Mouse (Mus musculus) thymus, postnatal 14 days (tissue): Measurements from ENCODE around the gene Nrm.

ENCODE experiments used
- DNase-seq: peaks from one replicate; pipeline ENCODE4 v3.0.0; 2021

Nrm gene

DNA sequence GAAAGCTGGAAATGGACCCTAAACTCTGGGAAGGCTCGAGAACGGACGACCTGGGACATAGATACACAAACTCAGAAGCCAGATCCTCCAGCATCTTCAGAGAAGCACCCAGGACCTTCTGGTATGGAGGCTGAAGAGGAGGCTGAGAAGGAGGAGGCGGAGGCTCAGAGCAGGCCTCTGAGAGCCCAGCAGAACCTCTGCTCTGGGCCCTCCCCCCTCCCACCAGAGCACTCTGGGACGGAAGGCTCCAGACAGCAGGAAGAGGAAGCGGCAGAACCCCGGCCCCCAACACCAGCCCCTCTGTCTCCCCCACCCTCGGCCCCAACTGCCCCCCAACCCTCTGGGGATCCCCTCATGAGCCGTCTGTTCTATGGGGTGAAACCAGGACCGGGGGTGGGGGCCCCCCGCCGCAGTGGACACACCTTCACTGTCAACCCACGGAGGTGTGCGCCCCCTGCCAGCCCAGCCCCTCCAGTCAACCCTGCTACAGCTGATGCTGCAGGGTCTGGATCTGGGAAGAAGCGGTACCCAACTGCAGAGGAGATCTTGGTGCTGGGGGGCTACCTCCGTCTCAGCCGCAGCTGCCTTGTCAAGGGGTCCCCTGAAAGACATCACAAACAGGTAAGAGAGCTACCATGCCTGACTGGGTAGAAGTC lies 7.2 kb downstream of the Nrm start:
- peak; percentile 78 for DNase-seq

DNA sequence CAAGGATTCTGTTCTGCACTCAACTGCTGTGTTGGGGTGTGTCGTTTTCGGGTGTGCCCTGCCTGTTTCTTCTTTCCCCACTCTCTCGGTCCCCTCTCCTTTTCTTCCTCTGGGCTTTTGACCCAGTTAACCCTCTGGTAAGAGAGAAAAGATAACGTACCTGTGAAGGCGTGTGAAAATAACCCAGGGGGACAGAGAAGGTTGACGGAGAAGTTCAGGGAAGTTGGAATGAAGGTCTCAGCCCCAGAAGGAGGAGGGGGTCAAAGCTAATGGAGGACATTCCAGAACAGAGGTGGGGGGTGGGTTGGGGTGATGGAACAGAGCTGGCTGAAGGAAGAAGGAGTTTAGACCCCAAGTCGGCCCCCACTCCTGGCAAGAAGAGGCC lies 7.8 kb downstream of the Nrm start:
- DNase-seq = peak; percentile 21

DNA sequence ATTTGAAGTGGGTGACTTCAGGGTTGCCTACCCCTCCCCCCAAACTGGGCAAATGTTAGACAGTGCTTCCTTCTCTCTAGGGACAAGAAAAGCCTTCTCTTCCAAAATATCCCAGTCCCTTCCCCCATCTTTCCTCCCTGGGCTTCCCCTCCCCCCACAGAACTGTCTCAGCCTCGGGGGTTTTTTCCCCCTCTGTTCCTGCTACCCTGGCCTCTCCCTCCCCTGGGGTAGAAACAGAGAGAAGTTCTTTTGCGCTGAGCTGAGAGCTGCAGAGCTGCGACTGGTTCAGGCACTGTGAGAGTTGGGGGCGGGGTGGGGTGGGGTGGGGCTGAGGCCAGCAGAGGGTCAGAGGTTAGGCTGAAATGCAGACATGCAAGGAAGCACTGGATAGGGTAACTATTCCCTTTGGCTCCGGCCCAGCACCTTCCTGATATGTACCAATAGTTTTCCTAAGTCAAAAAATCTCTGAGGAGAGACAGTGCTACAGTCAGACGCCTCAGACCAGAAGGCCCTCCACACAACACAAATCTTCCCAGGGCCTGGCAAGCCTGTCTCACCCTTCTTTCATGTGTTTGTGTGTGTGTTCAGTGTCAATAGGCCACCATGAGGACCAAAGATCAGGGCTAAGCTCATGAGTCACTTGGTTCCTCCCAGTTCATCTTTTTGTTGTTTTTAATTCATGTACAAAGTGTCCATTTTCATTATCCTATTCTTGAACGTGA lies 8.4 kb downstream of the Nrm start:
- peak; percentile 64 for DNase-seq

DNA sequence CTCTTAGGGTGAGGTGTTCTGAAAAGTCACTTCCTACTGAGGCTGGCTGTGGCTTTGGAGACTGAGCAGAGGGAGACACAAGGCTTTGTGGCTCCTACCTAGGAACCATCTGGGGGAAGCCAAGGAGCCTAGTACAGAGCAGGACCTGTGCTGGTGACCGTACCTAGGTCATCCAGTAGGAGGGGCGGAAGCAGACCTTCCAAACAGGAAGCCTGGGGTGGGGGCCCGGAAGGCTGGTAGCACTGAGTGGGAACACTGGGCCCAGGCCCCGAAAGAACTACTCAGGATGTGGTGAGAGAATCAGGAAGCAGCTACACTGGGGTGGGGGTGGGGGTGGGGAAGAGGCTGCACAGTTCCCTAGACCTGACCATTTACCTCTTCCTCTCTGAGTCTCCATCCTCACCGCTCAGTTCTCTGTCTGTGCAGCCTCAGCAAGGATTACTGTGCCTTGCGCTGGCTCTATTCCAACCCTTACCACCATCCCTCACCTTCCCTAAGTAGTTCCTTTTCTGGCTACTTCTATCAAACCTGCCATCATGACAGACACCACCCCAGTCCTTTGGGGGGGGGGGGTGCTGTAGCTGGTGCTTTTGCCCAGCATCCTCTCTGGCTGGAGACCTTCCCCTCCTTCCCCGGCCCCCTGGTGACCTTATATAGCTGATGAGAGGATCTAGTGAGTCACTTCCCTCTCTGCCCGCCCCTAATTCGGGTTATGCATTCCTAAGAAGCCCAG lies 9.2 kb downstream of the Nrm start:
- DNase-seq = peak; percentile 92

DNA sequence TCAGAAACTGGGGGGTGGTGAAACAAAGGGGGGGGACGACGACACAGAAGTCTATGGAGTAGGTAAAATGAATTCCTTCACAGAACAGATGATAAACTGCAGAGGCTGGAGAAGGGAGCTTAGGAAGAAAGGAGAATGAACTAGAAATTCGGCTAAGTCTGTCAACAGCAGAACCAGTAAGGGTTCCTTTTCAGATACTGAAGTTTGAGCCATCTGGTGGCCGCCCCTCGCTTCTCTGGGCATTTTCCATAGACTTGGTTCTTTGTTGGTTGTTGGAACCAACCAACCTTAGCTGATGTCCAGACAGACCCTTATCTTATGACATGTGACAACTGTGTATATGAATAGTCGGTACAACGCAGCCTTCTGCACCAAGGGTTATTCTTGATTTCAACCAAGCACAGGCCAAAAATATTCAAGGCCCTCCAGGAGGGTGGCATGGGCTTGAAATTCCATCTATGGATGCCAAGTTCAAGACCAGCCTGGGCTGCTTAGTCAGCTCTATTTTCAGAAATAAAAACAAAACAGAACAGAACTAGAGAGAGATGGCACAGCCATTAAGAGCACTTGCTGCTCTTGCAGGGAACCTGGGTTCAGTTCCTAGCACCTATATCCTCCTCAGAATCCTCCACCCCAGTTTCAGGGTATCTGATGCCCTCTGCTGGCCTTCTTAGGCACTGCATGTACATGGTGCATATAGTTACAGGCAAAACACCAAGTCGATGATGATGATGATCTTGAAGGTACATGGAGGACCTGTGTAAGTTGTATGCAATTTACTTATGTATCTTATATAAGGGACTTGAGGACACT lies 10.0 kb downstream of the Nrm start:
- peak; percentile 66 for DNase-seq

DNA sequence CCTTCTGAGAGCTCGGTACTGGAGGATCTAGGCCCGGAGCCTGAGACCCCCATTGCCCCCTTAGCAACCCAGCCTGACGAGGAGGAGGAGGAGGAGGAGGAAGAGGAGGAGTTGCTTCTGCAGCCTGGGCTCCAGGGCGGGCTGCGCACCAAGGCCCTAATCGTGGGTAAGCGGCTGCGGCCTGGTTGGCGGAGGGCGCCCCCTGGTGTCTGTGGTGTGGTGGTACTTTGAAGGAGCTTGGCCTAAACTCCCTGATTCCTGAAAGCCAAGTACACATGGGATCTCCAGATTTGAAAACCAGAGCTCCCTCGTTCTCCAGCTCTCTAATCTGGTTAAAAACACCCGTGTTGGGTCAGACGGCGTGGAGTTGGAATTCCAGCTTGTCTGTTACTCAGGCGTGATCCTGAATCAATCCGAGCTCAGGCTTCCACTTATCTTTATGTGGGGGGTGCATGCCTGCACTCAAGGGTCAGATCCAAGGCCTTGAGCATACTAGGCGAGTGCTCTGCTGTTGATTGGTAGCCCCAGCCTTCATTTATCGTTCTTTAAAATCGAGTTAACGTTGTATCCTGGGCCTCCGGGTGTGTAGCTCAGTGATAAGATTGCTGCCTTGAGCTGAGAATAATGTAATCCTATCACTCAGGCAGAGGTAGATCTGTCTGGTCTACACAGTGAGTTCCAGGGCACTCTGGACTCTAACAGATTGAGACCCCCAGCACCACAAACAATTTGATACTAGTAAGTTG lies 12.8 kb downstream of the Nrm start:
- peak; percentile 91 for DNase-seq

DNA sequence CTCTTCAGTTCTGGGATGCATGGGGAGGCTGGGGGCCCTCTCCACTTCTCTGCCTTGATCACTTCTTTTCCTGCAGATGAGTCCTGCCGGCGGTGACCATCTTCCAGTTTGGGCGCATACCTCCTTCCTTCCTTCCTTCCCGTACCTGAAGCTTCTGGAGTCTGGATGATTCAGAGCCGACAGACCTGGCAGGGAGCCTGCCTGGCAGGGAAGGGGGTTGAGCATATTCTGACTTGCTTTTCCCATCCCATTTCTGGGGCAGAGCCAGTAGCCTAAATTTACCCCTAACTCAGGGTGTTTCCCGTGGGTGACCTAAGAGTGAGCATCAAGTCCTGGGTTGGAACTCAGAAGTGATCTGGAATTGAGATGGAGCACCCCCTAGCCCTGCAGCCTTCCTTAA lies 13.6 kb downstream of the Nrm start:
- no peak for DNase-seq

DNA sequence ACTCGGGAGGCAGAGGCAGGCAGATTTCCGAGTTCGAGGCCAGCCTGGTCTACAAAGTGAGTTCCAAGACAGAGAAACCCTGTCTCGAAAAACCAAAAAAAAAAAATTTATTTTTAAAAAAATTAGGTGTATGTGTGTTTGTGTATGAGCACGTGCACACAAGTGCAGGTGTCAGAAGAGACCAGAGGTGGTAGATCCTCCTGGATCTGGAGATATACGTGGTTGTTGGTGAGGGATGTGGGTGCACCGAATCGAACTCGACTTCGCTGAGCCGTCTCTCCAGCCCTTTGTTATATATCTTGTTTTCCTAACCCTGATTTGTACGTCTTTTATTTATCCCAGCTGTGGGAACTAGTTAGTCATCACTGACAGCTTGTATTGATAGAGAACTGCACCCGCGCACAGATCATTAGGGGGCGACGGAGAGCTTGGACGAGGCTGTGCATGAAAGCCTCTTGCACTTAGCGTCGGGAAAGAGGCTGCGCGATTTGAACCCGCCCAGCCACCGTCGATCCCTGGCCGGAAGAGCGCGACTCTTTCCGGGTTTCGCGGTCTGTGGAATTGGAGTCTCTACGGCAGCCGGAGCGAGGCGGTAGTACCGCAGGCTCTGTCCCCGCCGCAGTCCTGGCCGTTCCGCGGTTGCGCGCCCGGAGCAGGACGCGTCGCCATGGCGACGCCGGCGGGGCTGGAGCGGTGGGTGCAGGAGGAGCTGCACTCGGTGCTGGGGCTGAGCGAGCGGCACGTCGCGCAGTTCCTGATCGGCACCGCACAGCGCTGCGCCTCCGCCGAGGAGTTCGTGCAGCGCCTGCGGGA lies 18.3 kb downstream of the Nrm start, which contains the start of gene Dhx16:
TSS of gene Dhx16 (plus strand) at position 575 of the 813 bp plus-strand sequence.
- DNase-seq = peak; percentile 97

DNA sequence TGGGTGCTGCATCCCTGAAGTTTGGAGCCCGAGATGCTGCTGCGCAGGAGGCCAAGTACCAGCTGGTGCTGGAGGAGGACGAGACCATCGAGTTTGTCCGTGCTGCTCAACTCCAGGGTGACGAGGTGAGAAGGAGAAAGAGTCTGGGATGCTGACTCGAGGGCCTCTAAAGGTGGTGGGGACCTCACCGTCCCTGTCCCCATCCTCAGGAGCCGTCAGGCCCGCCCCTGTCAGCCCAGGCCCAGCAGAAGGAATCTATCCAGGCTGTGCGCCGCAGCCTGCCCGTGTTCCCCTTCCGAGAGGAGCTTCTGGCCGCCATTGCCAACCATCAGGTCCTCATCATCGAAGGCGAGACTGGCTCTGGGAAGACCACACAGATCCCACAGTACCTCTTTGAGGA lies 21.8 kb downstream of the Nrm start:
- no peak for DNase-seq

DNA sequence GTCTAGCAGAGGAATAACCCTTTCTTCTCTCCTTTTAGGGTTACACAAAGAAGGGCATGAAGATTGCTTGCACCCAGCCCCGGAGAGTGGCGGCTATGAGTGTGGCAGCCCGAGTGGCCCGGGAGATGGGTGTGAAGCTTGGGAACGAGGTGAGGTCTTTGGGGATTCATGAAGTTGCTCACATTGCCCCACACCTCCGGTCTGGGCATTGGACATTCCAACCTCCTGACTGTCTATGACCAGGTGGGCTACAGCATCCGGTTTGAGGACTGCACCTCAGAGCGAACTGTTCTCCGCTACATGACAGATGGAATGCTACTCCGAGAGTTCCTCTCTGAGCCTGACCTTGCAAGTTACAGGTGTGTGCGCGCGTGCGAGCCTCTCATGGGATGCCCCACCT lies 22.7 kb downstream of the Nrm start:
- no peak for DNase-seq

DNA sequence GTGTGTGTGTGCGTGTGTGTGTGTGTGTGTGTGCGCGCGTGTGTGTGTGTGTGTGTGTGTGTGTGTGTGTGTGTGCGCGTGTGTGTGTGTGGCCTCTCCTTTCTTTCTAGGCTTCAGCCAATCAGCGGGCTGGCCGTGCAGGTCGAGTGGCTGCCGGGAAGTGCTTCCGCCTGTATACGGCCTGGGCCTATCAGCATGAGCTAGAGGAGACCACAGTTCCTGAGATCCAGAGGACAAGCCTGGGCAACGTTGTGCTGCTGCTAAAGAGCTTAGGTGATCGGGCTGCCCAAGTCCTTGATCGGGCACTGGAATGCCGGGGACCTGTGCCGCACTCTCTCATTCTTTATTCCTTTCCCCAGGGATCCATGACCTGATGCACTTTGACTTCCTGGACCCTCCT lies 26.6 kb downstream of the Nrm start:
- no peak for DNase-seq

DNA sequence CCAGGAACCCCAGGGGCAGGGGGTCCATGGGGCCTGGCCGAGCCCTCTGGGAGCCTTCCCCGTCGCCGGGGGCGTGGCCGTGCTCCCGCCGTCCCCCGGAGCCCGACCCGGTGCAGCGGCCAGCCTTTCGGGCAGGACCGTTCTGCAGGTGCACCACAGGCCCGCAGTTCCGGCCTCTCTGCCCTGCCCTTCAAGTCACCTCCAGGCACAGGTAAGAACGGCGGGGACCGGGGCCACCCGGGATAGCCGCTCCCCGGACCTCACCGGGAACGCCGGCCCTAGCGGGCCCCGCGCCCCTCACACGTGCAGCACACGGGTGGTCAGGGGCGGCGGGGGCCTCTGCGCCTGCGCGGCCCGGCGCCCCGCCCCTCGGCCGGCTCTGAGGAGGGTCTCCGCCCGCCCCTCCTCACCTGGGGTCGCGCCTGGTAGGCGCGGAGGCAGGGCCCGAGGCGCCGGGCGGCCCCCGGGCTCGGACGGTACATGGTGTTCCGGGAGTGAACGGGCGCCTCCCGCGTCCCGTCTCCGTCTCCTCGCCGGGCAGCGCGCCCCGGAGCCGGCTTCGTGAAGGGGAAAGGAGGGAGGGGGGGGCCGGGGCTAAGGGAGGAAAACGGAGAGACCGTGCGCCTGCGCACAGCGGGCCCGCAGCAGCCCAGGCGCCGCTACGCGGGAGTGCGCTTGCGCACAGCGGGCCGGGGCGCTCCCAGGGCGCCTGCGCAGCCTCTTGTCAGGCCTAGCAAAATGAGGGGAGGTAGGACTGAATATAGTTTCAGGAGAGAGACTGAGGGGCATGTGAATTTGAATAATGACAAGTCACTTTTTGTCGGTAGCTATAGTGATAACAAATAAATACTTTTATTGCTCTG lies 35.9 kb downstream of the Nrm start, which contains the start of gene 2310061I04Rik:
TSS of gene 2310061I04Rik (minus strand) at position 651 of the 863 bp plus-strand sequence.
- DNase-seq = peak; percentile 94

DNA sequence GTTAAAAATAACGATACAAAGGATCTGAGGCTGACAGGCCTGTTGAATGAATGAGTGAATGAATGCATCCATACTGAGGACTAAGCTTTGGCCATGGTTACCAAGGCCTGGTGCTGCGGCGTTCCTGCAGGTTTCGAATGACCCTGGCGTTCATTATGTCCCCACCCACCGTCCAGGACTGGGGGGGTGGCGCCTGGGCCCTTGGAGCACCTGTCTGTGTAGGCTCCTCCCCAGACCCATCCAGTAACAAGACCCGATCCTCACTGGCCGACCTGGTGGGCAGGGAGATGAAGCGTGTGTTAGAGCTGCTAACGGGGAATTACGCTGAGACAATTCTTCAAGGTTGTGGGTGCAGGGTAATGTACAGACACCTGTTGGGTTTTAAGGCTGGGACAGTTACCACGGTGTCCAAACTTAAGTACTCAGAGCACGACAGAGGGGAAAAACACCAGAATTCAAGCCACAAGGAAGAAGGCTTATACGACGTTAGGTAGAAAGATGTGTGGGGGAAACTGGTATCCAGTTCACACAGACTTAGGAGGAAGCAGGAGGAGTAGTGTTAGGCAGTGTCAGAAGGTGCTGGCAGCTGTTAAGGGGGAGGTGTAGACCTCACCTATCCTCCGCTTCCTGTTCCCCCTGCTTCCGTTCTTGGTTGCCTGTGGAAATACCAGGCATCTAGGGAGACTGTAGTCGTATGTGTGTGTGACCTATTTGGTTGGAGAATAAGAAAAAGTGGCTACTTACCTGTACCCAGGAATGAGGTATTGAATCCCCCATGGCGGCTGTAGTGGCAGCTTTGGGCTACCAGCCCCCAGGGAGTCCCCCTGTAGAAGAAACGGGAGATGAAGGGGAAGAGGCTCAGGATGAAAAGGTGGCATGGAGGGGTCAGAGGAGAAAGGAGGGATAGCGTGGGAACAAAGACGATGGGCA lies 36.8 kb downstream of the Nrm start:
- peak; percentile 50 for DNase-seq

DNA sequence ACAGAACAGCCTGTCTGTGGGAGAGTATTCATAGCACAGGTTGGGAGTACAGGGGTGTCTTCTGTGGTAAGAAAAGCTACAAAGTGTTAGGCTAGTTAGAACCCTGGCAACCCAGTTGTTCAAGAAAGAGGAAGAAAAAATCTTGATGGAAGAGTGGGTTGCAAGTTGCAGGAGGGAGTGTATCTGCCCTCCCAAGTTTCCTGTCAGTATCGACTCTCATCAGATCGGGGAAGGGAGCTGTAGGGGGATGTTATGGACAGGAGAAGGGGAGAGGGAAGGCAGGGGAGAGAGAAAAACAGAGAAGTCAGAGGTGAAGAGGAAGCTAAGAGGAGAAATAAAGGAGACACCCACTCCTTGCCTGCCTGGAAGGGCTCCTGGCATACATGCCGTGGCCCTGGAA lies 39.5 kb downstream of the Nrm start:
- DNase-seq = no peak

DNA sequence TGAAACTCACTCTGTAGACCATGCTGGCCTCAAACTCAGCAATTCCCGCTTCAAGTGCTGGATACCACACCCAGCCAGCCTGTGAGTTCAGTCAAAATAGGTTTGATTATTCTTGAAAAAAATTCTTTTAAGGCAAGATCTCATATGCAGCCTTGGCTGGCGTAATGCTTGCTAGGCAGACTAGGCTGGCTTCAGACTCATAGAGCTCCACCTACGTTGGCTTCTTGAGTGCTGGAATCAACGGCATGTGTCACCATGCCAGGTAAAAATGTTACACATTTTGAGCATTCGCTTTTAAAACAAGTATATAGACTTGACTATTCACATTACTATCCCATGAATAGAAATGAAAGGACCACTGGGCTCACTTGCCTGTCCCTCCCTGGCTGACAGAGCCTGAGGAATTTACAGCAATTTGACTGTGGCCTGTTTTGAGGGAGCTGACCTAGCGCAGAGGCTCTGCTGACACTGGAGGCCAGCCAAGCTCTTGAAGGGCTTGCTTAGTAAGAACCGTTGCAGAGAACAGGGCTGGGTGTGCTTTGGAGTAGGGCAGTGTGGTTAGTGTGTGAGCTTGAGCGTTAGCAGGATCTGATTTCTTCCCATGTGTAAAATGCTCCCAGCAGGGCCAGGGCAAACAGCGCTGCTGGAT lies 42.3 kb downstream of the Nrm start:
- no peak for DNase-seq

DNA sequence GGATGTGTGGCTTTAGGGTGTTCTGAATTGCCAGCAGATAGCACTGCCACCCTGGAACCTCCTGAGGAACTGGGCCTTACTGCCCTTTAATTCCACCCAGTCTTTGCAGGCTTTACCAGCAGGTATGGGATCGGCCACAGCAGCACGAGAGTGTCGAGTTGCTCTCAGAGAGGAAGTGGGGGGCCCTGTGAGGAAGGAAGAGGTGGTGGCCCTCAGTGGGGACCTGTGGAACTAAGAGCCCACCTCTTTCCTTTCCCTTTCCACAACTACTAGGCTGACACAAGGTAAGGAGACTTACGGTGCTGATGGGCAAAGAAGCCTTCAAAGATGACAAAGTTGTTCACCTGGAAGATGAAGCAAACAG lies 42.9 kb downstream of the Nrm start:
- peak; percentile 58 for DNase-seq

DNA sequence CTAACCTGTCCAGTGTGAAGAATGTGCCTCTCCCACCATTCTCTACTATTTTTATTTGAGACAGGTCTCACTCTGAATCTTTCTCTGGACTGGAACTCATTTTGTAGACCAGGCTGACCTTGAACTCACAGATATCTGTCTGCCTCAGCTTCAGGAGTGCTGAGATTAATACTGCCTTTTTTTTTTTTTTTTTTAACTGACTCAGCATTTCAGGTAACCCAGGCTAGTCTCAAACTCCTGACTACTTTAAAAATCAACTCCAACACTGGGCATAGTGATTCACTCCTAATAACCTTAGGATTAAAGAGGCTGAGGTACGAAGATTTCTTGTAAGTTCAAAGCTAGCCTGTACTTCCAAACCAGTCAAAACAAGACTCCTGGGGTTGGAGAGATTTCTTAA lies 44.5 kb downstream of the Nrm start:
- no peak for DNase-seq

DNA sequence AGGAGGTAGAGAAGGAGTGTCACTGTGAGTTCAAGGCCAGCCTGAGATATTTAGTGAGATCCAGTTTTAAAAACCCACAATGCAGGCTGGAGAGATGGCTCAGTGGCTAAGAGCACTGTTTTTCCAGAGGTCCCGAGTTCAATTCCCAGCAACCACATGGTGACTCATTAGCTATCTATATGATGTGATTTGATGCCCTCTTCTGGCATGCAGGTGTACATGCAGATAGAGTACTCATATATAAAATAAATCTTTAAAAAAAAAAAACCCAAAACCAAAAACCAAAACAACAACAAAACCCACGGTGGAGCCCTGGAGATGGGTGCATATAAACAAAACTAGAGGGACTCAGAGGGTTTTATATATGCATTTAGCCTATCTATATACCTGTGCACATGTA lies 46.5 kb downstream of the Nrm start:
- DNase-seq = no peak
